Mouse (Mus musculus): ENCODE results near the gene Banp.

Gene Banp

DNA sequence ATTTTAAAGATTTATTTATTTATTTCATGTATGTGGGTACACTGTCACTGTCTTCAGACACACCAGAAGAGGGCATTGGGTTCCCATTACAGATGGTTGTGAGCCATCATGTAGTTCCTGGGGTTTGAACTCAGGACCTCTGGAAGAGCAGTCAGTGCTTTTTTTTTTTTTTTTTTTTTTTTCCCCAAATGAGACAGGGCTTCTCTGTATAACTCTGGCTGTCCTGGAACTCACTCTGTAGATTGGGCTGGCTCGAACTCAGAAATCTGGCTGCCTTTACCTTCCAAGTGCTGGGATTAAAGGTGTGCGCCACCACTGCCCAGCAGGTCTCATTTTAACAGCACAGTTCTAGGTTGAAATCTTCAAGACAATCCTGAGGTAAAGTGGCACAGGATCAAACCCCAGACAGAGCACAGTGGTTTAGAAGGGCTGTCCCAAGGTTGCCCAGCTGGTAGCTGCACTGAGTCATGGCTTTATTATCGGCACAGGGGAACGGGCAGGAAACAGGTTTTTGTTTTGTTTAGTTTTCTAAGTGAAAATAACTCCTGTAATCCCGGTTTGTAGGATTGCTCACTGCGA lies at the start of gene Banp:
Gene Banp, plus strand, starts transcription at position 529 of the 579 bp plus-strand sequence.
- no peak for DNase-seq (ENCODE audit: low read depth, low spot score)

DNA sequence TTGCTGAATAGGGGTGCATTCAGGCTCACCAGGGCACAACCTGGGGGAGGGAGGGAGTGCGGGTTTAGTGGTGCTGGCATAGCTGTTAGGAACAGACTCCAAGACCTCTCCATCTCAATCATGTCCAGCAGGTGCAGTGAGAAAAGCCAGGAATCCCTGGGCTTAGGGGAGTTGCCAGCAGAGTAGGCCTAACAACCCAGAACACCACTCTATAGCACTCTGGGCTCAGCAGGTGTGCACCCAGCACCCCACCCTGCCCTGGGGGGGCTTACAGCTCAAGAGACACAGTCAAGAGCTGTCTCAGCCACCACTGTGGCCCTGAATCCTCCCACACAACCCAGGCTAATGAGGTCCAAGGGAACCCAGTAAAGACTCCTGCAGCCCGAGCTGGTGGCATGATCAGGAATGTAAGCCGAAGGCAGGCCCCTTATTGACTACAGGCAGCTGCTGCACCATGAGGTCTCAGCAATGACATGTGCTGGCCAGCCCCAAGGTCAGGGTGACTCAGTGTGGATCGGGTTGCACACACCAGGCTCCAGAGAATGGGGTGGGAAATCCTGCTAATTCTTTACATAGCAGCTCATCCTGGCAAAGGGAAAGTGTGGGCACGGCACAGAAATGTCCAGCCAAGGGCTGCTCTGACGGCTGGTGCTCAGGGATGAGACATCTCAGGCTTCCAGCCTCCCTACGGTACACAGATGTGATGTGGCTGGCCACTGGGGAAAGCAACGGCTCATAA lies 47.9 kb upstream of the Banp start:
- no peak for DNase-seq (ENCODE audit: low read depth, low spot score)

DNA sequence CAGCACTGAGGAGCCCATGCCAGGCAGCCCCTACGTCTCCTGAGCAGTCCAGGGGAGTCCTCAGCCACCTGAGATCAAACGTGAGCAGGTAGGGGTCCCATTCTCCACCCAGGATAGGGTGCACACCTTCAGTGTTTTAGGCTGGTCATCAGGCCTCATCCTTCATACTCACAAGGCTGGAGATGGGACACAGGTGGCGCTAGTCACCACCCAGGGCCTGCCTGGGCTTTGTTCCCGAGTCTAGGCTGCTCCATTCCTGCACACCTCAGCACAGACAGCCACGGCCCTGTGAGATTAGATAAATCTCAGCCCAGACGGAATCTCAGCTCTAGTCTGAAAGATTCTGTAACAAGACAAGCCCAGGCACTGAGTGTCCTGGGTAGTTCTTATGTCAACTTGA lies 45.6 kb upstream of the Banp start:
- DNase-seq (ENCODE audit: low read depth, low spot score): no peak

DNA sequence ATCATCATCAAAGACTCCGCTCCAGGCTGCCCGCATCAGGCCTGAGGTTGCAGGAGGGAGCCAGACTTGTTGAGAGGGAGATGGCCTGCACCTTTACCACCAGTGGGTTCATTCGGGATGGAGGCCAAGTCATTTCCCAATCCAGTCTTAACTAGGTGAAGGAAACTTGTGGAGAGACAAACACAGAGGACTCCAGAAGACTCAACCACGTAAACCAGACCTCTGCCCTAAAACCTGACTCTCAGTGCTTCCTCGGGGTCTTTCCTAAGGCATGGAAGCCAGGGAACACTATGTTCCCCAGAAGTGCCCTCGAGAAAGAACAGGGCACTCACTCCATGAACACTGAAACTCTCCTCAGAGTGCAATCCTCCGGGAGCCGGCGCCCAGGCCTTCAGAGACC lies 44.6 kb upstream of the Banp start:
- DNase-seq (ENCODE audit: low read depth, low spot score): no peak

DNA sequence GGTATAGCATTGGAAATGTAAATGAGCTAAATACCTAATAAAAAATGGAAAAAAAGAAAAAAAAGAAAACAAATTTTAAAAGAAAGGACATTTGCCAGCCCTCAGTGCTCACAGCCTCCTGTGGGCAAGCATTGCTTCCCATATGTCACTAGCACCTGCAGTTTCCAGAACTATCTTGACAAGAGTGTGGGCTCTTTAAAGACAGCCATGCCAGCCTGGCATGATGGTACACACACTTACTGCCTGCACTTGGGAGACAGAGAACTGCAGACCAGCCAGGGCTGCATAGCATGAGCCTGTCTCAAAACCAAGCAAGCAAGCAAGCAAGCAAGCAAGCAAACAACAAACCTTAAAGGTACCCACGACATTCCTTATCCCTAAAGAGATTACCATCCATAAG lies 44.1 kb upstream of the Banp start:
- no peak for DNase-seq (ENCODE audit: low read depth, low spot score)

DNA sequence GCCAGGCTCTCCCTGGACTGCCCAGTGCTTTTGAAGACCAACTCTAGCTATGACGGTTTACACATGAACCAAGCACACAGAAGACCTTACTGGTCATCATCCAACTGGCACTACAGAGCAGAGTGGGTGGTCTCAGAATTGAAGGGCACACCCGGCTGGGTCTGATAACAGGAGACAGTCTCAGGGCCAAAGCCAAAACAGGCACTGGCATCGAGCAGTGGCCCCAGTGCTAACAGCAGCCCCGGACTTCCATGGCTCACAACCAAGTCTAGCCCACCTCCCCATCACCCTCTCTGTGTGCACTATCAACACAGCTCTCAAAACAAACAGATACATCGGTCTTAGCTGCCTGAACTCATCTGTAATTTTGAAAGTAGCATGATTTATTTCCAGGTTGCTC lies 43.7 kb upstream of the Banp start:
- no peak for DNase-seq (ENCODE audit: low read depth, low spot score)

DNA sequence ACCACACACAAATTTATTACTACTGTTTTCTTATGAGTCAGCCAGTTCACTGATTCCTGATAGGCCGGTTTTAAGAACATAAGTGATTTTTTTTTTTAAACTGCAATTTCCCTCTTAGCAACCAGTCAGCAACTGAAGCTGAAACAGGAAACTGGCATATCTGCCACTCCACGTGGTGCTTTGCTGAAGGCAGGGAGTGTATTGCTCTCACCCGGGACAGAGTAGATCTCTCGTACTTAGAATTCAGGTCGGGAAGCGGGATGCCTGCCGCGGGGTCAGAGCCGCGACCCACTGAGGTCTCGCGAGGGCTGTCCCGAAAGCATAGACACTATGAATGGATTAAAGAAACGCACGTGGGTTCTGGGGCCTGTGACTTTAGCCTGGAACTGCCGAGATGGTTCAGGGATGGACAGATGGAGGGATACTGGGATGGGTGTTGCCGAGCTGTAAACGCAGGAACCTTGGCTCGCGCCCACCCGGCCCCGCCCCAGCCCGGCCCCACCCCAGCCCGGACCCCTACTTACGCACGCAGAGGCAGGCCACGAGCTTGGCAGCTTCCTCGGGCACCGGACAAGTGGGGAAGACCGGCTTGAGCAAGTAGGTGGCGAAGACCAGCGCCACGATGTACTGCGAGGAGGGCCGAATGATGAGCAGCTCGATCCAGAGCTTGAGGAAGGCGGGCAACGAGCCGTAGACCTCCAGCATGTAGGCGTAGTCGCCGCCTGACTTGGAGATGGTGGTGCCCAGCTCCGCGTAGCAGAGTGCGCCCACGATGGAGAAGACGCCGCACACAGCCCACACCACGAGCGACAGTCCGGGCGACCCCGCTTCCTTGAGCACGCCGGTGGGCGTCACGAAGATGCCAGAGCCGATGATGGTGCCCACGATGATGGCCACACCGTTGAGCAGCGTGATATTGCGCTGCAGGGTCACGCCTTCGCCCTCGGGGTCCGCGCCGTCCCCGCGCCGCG lies 42.7 kb upstream of the Banp start:
- peak; percentile 67 for DNase-seq (ENCODE audit: low read depth, low spot score)

DNA sequence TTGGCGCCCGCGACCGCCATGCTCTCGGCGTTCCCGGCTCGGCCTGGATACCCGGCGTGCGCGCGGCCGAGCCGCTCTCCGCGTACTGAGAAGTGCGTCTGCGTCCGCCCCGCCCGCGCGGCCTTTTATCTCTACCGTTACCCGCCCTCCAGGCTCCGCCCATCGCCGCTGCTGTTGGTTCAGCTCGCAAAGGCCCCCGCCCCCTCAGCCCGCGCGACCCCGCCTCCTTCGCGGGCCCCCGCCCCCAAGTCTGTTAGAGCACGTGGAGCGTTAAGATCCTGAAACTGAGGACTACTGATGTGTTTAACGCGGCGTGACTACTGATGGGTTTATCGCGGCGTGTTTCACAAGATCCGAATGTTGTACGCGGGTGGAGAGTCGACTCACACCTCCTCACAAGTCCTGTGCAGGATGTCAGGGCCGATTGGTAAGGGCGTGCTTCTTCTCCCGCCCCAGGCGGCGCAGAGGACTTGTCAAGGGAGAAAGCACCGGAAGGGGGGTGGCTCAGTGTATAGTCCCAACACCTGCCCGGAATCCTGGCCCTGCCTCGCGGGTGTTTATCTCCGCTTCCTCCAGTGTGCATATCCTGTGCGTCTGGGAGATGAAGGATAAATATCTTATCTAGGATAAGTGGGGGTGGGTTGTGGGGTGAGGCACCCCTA lies 41.8 kb upstream of the Banp start, which contains the start of gene Slc7a5:
Gene Slc7a5, minus strand, starts transcription at position 108 of the 662 bp plus-strand sequence.
- peak; percentile 95 for DNase-seq (ENCODE audit: low read depth, low spot score)

DNA sequence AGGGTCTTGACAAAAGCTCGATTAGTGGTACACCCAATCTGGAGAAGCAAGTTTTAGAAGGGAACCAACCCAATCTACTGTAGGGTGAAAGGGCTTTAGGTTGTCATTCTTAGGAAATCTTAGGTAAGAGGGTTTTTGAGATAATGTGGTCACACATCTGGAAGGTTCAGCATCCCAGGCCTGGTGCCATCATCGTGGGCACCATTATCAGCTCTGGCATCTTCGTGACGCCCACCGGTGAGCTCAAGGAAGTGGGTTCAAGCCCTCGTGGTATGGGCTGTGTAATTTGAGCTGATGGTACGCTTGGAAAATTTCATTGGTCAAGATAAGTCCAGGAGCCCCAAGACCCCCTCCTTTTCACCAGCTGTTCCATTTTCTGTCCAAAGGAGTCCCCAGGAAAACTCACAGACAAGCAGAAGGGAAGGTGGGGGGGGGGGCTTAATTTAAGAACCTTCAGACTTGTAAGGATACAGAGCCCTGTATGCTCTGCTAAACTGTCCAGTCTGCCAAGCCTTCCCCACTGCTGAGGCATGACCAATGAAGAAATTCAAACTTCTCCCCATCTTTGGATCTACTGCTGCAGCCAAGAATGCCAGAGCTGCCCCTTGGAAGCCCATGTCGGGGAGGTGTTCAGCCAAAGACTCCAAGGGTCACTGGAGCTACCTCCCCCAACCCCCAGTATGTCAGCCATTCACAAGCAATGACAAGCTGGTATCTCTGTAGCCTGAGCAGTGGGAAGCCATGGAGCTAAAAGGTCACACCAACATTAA lies 41.0 kb upstream of the Banp start:
- DNase-seq (ENCODE audit: low read depth, low spot score): no peak

DNA sequence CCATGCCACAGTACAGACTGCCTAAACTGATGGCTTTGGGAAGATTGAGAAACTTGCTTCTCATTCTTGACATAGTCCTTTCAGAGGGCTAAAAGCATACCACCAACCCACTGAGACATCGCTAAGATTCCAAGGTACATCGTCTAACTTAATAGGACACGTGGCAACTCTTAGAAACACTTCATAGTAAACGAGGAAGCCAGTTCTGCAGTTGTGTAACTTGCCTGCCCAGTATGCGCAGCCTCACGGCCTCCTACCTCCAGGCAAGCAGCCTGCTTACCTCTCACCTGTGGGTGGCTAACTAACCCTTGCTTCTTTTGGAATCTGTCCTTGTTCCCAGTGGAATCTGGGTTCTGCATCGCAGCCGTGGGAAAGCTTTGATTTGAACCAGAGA lies 40.4 kb upstream of the Banp start:
- DNase-seq (ENCODE audit: low read depth, low spot score): no peak

DNA sequence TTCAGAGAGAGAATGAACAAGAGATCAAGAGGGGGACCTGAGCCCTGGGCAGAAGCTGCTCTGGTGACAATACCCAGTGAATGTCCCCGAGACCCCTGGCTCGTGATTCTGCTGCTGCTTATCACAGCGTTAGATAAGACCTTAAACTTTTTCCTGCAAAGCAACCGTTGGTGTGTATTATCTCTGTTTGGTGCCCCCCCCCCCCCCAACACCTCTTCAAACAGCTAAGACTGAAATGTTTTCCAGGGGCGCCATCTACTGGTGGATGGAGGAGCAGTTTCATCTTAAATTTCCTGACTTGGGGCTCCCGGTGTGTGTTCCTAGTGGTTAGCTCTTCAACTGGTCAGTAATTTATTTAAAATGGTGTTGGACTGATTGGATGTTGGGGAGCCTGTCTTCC lies 39.9 kb upstream of the Banp start:
- DNase-seq (ENCODE audit: low read depth, low spot score): peak; percentile 84

DNA sequence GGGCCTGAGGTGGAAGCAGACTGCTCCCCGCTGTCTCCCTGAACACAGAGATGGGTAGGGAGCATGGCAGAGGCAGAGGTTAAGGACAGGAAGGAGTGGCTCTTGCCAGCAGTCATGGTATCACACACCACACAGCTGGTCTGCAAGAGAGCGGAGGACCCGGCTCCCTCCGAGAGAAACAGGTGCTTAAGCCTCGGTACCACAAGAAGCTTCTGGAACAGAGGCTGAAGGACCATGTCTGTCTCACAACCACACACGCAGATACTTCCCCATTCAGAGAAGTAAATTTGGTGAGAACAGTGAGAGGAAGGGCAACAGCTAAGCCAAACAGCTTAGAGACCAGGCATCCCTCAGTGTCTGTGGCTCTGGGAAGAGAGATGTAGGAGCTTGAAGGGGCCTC lies 38.1 kb upstream of the Banp start:
- DNase-seq (ENCODE audit: low read depth, low spot score): no peak

DNA sequence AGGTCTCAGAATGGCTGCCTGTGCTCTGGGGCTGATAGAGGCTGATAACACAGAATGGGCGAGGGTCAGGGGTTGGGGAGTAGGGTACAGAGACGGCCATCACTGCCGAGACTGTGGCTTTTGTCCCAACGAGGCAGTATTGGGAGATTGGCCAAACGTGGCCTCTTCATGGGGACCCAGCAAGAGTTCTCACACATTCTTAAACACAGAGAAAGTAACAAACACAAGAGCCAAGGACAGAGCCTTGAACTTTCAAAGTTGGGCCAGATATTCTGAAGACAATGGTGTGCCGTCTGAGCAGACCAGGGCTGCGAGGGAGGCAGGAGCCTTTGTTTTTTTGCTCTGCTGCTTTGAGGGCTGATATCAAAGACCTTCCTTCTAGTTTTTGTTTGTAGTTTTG lies 37.6 kb upstream of the Banp start:
- DNase-seq (ENCODE audit: low read depth, low spot score): no peak

DNA sequence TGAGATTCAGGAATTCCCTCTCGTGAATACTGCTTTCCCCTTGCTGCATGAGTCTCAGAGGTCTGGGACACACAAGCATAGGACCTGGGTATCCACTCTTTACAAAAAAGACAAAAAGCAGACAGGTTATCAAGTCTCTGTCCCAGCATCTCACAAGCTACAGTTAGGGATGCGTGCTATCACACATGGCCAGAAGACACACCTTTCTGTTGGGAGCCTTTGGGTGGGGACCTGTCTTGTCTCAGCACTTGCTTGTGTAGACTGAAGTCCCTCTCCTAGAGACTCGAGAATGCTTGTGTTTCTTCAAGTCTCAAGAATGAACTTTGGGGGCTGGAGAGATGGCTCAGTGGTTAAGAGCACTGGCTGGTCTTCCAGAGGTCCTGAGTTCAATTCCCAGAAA lies 36.7 kb upstream of the Banp start:
- DNase-seq (ENCODE audit: low read depth, low spot score): no peak

DNA sequence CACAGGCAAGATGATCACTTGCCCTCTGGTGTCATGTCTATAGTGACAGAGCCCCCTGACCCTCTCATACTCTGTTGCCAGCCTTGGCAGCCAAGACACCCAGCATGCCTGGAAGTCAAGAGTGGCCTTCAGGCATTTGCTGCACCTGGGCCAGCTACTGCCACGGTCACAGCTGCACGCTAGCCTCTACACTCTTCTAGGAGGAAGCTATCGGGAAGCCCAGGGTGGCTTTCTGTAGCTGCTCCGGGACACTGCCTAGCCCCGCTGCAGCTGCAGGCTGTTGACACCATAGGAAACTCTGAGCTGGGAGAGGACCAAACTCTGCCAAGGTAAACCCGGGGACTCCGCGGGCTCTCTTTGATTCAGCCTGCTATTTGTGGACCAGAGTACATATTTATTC lies 36.2 kb upstream of the Banp start:
- no peak for DNase-seq (ENCODE audit: low read depth, low spot score)

DNA sequence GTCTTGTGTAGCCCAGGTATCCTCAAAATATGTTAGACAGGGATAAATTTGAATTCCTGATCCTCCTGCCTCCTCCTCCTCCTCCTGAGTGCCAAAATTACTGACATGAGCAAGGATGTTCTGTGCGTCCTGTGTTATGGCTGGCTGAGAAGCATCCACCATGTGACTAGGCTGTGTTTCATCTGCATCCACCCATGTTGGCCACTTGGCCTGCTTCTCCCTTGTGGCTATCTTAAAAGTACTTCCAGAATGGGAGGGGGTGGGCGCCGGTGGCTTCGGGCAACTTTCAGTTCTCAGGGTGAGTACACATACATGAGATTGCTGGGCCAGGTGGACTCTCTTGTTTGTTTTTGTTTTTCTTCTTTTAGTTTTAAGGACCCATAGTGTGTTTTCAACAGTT lies 30.4 kb upstream of the Banp start:
- no peak for DNase-seq (ENCODE audit: low read depth, low spot score)

DNA sequence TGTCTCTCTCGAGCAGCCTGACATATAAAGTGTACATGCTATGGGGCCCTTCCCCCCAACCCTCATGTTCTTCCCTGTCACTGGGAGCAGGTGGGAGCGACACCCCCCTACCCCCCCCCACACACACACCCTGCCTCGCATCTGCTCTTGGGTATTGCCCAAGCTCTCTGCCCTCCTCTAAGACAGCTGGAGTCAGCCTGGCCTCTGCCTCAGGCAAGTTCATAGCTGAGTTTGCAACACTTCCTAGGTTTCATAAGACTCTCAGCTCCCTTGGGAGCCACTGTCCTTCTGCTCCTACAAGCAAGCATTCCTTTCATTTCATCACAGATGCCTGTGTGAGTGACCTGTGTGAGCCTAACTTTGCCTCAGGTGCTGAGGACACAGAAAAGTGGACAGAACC lies 29.8 kb upstream of the Banp start:
- no peak for DNase-seq (ENCODE audit: low read depth, low spot score)

DNA sequence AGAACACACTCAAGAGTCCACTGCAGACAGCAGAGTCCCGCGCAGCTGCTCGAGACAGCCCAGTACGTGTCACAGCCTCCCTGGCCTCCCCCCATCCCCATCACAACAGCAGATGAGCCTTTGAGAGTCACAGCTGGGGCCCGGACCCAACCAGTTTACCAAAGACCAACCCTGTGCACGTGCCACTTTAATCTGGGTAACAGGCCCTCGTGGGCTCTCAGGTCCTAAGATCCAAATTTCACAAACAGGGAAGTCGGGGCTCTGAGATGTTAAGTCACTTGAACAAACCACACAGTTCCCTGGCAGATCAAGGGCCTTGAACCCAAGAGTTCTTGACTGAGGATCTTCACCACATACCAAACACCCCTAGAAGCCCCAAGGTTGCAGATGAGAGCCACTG lies 28.0 kb upstream of the Banp start:
- no peak for DNase-seq (ENCODE audit: low read depth, low spot score)

DNA sequence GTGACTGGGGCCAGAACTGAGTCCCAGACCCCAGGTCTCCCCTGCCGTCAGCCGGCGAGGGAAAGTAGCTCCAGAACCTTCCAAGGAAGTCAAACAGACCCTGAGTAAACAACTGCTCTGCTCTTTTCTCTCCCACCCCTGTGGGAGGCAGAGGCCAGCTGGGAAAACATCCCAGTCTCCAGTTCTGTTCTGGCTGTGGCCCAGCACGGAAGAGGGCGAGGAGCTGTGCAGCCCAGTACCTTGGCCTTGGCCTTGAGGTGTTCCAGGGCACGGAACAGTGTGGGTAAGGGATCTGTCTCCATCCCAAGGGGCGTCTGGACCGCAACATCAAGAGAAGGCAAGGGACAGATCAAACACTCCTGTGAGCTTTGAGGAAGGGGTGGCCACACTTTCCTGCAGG lies 27.4 kb upstream of the Banp start:
- no peak for DNase-seq (ENCODE audit: low read depth, low spot score)

DNA sequence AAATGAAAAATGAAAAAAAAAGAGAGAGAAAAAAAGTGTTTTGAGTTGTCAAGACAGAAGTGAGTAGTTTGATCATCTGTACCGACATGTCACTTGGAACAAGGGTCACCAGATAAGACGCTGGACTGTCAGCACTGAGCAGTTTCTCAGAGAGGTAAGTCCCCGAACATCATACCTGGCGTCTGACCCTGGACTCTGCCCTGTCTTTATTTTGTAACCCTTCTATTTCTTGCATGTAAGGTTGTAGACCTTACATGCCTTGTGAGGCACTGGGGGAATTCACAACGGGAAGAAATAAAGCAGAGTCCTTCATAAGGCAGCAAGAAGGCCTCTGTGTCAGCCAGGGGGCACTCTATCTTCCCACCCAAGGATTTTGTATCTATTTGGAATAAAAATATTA lies 24.9 kb upstream of the Banp start:
- no peak for DNase-seq (ENCODE audit: low read depth, low spot score)

DNA sequence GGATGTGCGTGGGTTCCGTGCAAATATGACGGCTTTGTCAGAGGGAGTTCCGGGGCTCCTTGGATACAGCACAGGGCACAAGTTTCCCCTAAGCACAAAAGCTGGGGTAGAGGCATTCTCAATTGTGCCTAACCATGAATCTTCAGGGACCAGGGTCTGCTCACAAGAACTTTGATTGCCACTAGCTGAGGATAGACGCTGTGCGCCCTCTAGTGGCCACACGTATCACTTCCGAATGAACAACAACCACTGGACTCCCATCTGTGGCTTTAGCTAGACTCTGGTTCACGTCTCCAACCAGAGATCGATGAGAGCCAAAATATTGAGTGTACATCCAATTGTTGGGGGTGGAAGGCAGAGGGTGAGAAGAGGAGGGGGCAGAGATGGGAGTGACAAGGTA lies 23.9 kb upstream of the Banp start:
- peak; percentile 90 for DNase-seq (ENCODE audit: low read depth, low spot score)

Data from R1 (cell line).